Mouse (Mus musculus): ENCODE data around the gene Sapcd1. TPM values are rescaled to one million over a fixed set of nuclear protein-coding genes. Genes with fewer than 3 reads are reported as not detected.

Sapcd1 gene
- polyA plus RNA-seq, 1 experiment = not detected

- H3K4me3 ChIP-seq (ENCODE audit: insufficient read depth, low read length) = no peak overlapping the region
- 0 out of 2 replicates have a peak, but pooled peaks cover 6% of the 10 kb centered on the region for H3K4me1 ChIP-seq (ENCODE audit: control insufficient read depth, insufficient read depth, low read length)
- no peak for TF ChIP-seq POLR2A (IDR thresholded peaks at IDR 0.05; ENCODE audit: low read depth, low read length)
- TF ChIP-seq CTCF (IDR thresholded peaks at IDR 0.05; ENCODE audit: borderline replicate concordance, insufficient read depth, low read length) = no peak
- no peak overlapping the region for H3K27ac ChIP-seq (ENCODE audit: insufficient read depth, low read length)
Measured at GRCm38 (mm10) chr17:35057090-35057489, 29.3 kb upstream of the Sapcd1 start.

GRCm38 (mm10) chr17:35055691-35056495 is 28.1 kb upstream of the Sapcd1 start:
- H3K4me1 ChIP-seq (ENCODE audit: control insufficient read depth, insufficient read depth, low read length) = 0 out of 2 replicates have a peak, but pooled peaks cover 6% of the 10 kb centered on the region
- H3K27ac ChIP-seq (ENCODE audit: insufficient read depth, low read length) = no peak overlapping the region
- TF ChIP-seq CTCF (IDR thresholded peaks at IDR 0.05; ENCODE audit: borderline replicate concordance, insufficient read depth, low read length) = no peak
- no peak for TF ChIP-seq POLR2A (IDR thresholded peaks at IDR 0.05; ENCODE audit: low read depth, low read length)
- no peak overlapping the region for H3K4me3 ChIP-seq (ENCODE audit: insufficient read depth, low read length)

- Histone ChIP-seq H3K4me3 (ENCODE audit: insufficient read depth, low read length) (peak overlapping the region; percentile 83), H3K4me1 (ENCODE audit: control insufficient read depth, insufficient read depth, low read length) (0 out of 2 replicates have a peak, but pooled peaks cover 6% of the 10 kb centered on the region)
- TF ChIP-seq CTCF (IDR thresholded peaks at IDR 0.05; ENCODE audit: borderline replicate concordance, insufficient read depth, low read length) (no peak), POLR2A (IDR thresholded peaks at IDR 0.05; ENCODE audit: low read depth, low read length) (no peak)
Measured at GRCm38 (mm10) chr17:35052271-35052798, 24.5 kb upstream of the Sapcd1 start.

GRCm38 (mm10) chr17:35051156-35052086 is 23.6 kb upstream of the Sapcd1 start:
- 0 out of 2 replicates have a peak, but pooled peaks cover 6% of the 10 kb centered on the region for H3K4me1 ChIP-seq (ENCODE audit: control insufficient read depth, insufficient read depth, low read length)
- H3K4me3 ChIP-seq (ENCODE audit: insufficient read depth, low read length) = peak overlapping the region; percentile 83
- TF ChIP-seq CTCF (IDR thresholded peaks at IDR 0.05; ENCODE audit: borderline replicate concordance, insufficient read depth, low read length) (no peak), POLR2A (IDR thresholded peaks at IDR 0.05; ENCODE audit: low read depth, low read length) (peak; percentile 80)
- H3K27ac ChIP-seq (ENCODE audit: insufficient read depth, low read length) = peak overlapping the region; percentile 99

More at GRCm38 (mm10) chr17:35052271-35052798, 24.5 kb upstream of the Sapcd1 start:
- peak overlapping the region; percentile 99 for H3K27ac ChIP-seq (ENCODE audit: insufficient read depth, low read length)

GRCm38 (mm10) chr17:35050126-35050750 is 22.4 kb upstream of the Sapcd1 start:
- 0 out of 2 replicates have a peak, but pooled peaks cover 6% of the 10 kb centered on the region for H3K4me1 ChIP-seq (ENCODE audit: control insufficient read depth, insufficient read depth, low read length)
- peak overlapping the region; percentile 99 for H3K27ac ChIP-seq (ENCODE audit: insufficient read depth, low read length)
- peak overlapping the region; percentile 83 for H3K4me3 ChIP-seq (ENCODE audit: insufficient read depth, low read length)
- peak; percentile 94 for TF ChIP-seq POLR2A (IDR thresholded peaks at IDR 0.05; ENCODE audit: low read depth, low read length)
- no peak for TF ChIP-seq CTCF (IDR thresholded peaks at IDR 0.05; ENCODE audit: borderline replicate concordance, insufficient read depth, low read length)

- peak within 1 kb of the TSS; percentile 99 for H3K27ac ChIP-seq (ENCODE audit: insufficient read depth, low read length)
- peak within 1 kb of the TSS; percentile 83 for H3K4me3 ChIP-seq (ENCODE audit: insufficient read depth, low read length)
- peaks cover 12% of the 10 kb centered on the region; the same call in 1 of the 2 replicates for H3K4me1 ChIP-seq (ENCODE audit: control insufficient read depth, insufficient read depth, low read length)
- TF ChIP-seq CTCF (IDR thresholded peaks at IDR 0.05; ENCODE audit: borderline replicate concordance, insufficient read depth, low read length) (no peak), POLR2A (IDR thresholded peaks at IDR 0.05; ENCODE audit: low read depth, low read length) (peak; percentile 84)
Measured at GRCm38 (mm10) chr17:35049561-35050016, 21.8 kb upstream of the Sapcd1 start, which contains the start of gene Clic1. Gene Clic1 (plus strand): TSS chr17:35049966.

GRCm38 (mm10) chr17:35048932-35049440 is 21.2 kb upstream of the Sapcd1 start:
- no peak for TF ChIP-seq CTCF (IDR thresholded peaks at IDR 0.05; ENCODE audit: borderline replicate concordance, insufficient read depth, low read length)
- Histone ChIP-seq H3K4me1 (ENCODE audit: control insufficient read depth, insufficient read depth, low read length) (peaks cover 14% of the 10 kb centered on the region), H3K4me3 (ENCODE audit: insufficient read depth, low read length) (no peak overlapping the region), H3K27ac (ENCODE audit: insufficient read depth, low read length) (peak overlapping the region; percentile 99)

GRCm38 (mm10) chr17:35048149-35048931 is 20.5 kb upstream of the Sapcd1 start:
- Histone ChIP-seq H3K4me1 (ENCODE audit: control insufficient read depth, insufficient read depth, low read length) (peaks cover 19% of the 10 kb centered on the region), H3K4me3 (ENCODE audit: insufficient read depth, low read length) (no peak overlapping the region), H3K27ac (ENCODE audit: insufficient read depth, low read length) (peak overlapping the region; percentile 86)
- TF ChIP-seq POLR2A (IDR thresholded peaks at IDR 0.05; ENCODE audit: low read depth, low read length) = 0 out of 2 replicates have a peak, but pooled peaks have one; percentile 37
- no peak for TF ChIP-seq CTCF (IDR thresholded peaks at IDR 0.05; ENCODE audit: borderline replicate concordance, insufficient read depth, low read length)
